Mouse (Mus musculus) megakaryocyte progenitor cell, adult 5-6 weeks (primary cell): ENCODE measurements around the gene Olfr820. TPM values are rescaled to one million over a fixed set of nuclear protein-coding genes. Genes with fewer than 3 reads are reported as not detected.
"Not testable (repeated sequence)": the region's sequence is repeated elsewhere in the genome, so short reads cannot be mapped to it uniquely, and the experiment has no call there.

ENCODE experiments used
- ATAC-seq: replicated peaks from 2 replicates; pipeline ENCODE4 v1.8.0; 2016; ENCODE audit warnings: mild to moderate bottlenecking, moderate TSS enrichment, inconsistent platforms; ENCODE audit not compliant: poor library complexity
- total RNA-seq, 2 experiments: library from RNA; stranded (forward) in 1 of 2; stranded (reverse) in 1 of 2; fragments of 157-497, 149-512 nt in 1 of 2; fragments of 200-1000 nt in 1 of 2; gene quantifications; 2 replicates each; pipeline versions ENCODE4 v1.2.3 to v1.2.4; 2015 to 2017

Olfr820 gene
- not detected in 2 replicates for total RNA-seq (2015)
- not detected in 2 replicates for total RNA-seq (2017)

- ATAC-seq: no peak
Measured at GRCm38 (mm10) chr10:130012321-130012720, at the start of gene Olfr820. Gene Olfr820, plus strand, starts transcription at chr10:130012621.

DNA sequence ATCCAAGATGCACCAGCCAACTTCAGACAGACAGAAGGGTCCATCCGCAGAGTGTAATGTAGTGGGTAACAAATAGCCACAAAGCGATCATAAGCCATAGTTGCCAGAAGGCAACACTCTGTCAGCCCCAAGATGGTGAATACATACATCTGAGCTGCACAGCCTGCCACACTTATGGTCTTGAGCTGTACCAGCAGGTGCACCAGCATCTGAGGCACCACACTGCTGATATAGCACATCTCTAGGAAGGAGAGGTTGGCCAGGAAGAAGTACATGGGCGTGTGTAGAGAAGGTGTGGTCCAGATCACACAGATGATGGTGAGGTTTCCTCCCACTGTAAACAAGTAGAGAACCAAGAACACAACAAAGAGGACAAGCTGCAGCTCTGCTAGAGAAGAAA lies 46.2 kb upstream of the Olfr820 start:
- ATAC-seq: not testable (repeated sequence)

- not testable (repeated sequence) for ATAC-seq
Measured at GRCm38 (mm10) chr10:129967166-129967565, 45.3 kb upstream of the Olfr820 start, which contains the start of gene Olfr819. Gene Olfr819, minus strand, starts transcription at chr10:129967266.

DNA sequence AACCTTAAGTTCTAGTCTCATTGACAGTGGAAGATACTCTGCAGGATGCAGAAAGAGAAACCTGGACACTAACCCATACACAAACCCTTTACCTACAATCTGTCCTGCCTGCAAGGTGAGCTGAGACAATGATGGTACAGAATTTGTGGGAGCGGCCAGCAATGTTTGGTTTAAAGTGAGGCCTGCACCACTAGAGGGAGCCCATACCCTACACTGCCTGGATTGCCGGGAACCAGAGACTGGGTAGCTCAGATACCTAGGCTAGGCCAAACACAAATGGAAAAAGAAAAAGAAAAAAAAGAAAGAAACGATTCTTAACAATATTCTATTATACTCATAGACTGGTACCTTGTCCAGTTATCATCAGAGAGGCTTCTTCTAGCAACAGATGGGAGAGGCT lies 39.4 kb upstream of the Olfr820 start:
- ATAC-seq: peak; percentile 91

- not testable (repeated sequence) for ATAC-seq
Measured at GRCm38 (mm10) chr10:129976040-129976439, 36.4 kb upstream of the Olfr820 start, which contains the start of gene Olfr247. Gene Olfr247, minus strand, starts transcription at chr10:129976140.

- ATAC-seq: peak; percentile 84
Measured at GRCm38 (mm10) chr10:129981867-129982266, 30.6 kb upstream of the Olfr820 start.

- ATAC-seq: not testable (repeated sequence)
Measured at GRCm38 (mm10) chr10:129984962-129985361, 27.5 kb upstream of the Olfr820 start, which contains the start of gene Gm10310. Gene Gm10310, minus strand, starts transcription at chr10:129985062.

GRCm38 (mm10) chr10:130004104-130004503 lies 8.3 kb upstream of the Olfr820 start:
- ATAC-seq: not testable (repeated sequence)

- ATAC-seq: not testable (repeated sequence)
Measured at GRCm38 (mm10) chr10:130005366-130005765, 7.1 kb upstream of the Olfr820 start.

GRCm38 (mm10) chr10:130030048-130030447 lies 17.6 kb downstream of the Olfr820 start, which contains the start of gene Olfr821:
Gene Olfr821, plus strand, starts transcription at chr10:130030348.
- no peak for ATAC-seq

GRCm38 (mm10) chr10:130037096-130037495 lies 24.7 kb downstream of the Olfr820 start:
- no peak for ATAC-seq

Other genes starting within 250 kb of the Olfr820 start
- gene Olfr808, start 247.1 kb upstream of the Olfr820 start, total RNA-seq (2015): not detected in 2 replicates
- not detected in 2 replicates for gene Olfr808, start 247.1 kb upstream of the Olfr820 start, total RNA-seq (2017)
- gene Olfr809, start 238.0 kb upstream of the Olfr820 start, total RNA-seq (2015): not detected in 2 replicates
- gene Olfr809, start 238.0 kb upstream of the Olfr820 start, total RNA-seq (2017): not detected in 2 replicates
- gene Olfr810, start 217.7 kb upstream of the Olfr820 start, total RNA-seq (2015): not detected in 2 replicates
- gene Olfr810, start 217.7 kb upstream of the Olfr820 start, total RNA-seq (2017): not detected in 2 replicates
- not detected in 2 replicates for gene Olfr811, start 208.2 kb upstream of the Olfr820 start, total RNA-seq (2015)
- gene Olfr811, start 208.2 kb upstream of the Olfr820 start, total RNA-seq (2017): not detected in 2 replicates
- gene Olfr812, start 166.5 kb upstream of the Olfr820 start, total RNA-seq (2015): not detected in 2 replicates
- not detected in 2 replicates for gene Olfr812, start 166.5 kb upstream of the Olfr820 start, total RNA-seq (2017)
- not detected in 2 replicates for gene Olfr813, start 157.3 kb upstream of the Olfr820 start, total RNA-seq (2015)
- not detected in 2 replicates for gene Olfr813, start 157.3 kb upstream of the Olfr820 start, total RNA-seq (2017)
- gene Olfr814, start 132.8 kb upstream of the Olfr820 start, total RNA-seq (2015): not detected in 2 replicates
- gene Olfr814, start 132.8 kb upstream of the Olfr820 start, total RNA-seq (2017): not detected in 2 replicates
- not detected in 2 replicates for gene Olfr815, start 106.8 kb upstream of the Olfr820 start, total RNA-seq (2015)
- not detected in 2 replicates for gene Olfr815, start 106.8 kb upstream of the Olfr820 start, total RNA-seq (2017)
- not detected in 2 replicates for gene Olfr816, start 97.0 kb upstream of the Olfr820 start, total RNA-seq (2015)
- gene Olfr816, start 97.0 kb upstream of the Olfr820 start, total RNA-seq (2017): not detected in 2 replicates
- not detected in 2 replicates for gene Olfr818, start 63.5 kb upstream of the Olfr820 start, total RNA-seq (2015)
- not detected in 2 replicates for gene Olfr818, start 63.5 kb upstream of the Olfr820 start, total RNA-seq (2017)
- not detected in 2 replicates for gene Olfr819, start 45.4 kb upstream of the Olfr820 start, total RNA-seq (2015)
- not detected in 2 replicates for gene Olfr819, start 45.4 kb upstream of the Olfr820 start, total RNA-seq (2017)
- gene Olfr247, start 36.5 kb upstream of the Olfr820 start, total RNA-seq (2015): not detected in 2 replicates
- gene Olfr247, start 36.5 kb upstream of the Olfr820 start, total RNA-seq (2017): not detected in 2 replicates
- not detected in 2 replicates for gene Gm10310, start 27.6 kb upstream of the Olfr820 start, total RNA-seq (2015)
- not detected in 2 replicates for gene Gm10310, start 27.6 kb upstream of the Olfr820 start, total RNA-seq (2017)
- not detected in 2 replicates for gene Olfr821, start 17.7 kb downstream of the Olfr820 start, total RNA-seq (2015)
- not detected in 2 replicates for gene Olfr821, start 17.7 kb downstream of the Olfr820 start, total RNA-seq (2017)
- not detected in 2 replicates for gene Olfr822, start 58.6 kb downstream of the Olfr820 start, total RNA-seq (2015)
- gene Olfr822, start 58.6 kb downstream of the Olfr820 start, total RNA-seq (2017): not detected in 2 replicates
- not detected in 2 replicates for gene Olfr823, start 102.8 kb downstream of the Olfr820 start, total RNA-seq (2015)
- not detected in 2 replicates for gene Olfr823, start 102.8 kb downstream of the Olfr820 start, total RNA-seq (2017)
- gene Olfr824, start 117.4 kb downstream of the Olfr820 start, total RNA-seq (2015): not detected in 2 replicates
- gene Olfr824, start 117.4 kb downstream of the Olfr820 start, total RNA-seq (2017): not detected in 2 replicates
- not detected in 2 replicates for gene Olfr825, start 154.1 kb downstream of the Olfr820 start, total RNA-seq (2015)
- not detected in 2 replicates for gene Olfr825, start 154.1 kb downstream of the Olfr820 start, total RNA-seq (2017)
- gene Olfr826, start 171.6 kb downstream of the Olfr820 start, total RNA-seq (2015): not detected in 2 replicates
- not detected in 2 replicates for gene Olfr826, start 171.6 kb downstream of the Olfr820 start, total RNA-seq (2017)
- gene Olfr827, start 201.8 kb downstream of the Olfr820 start, total RNA-seq (2015): not detected in 2 replicates
- gene Olfr827, start 201.8 kb downstream of the Olfr820 start, total RNA-seq (2017): not detected in 2 replicates